Mouse (Mus musculus) lung, postnatal 0 days (tissue): ENCODE data around the gene Islr. TPM values are rescaled to one million over a fixed set of nuclear protein-coding genes. Genes with fewer than 3 reads are reported as not detected.

Experiments
- ATAC-seq: fragments of 200-750 bp; cut with Nextera tagmentation; 2 replicates; pipeline ENCODE4 v1.8.0; 2017; ENCODE audit warnings: moderate library complexity
- DNase-seq: peaks from one replicate; pipeline ENCODE4 v3.0.0-alpha.2; 2016; ENCODE audit warnings: low spot score
- H3K27ac ChIP-seq: fragments of 300-500 bp; sonication (generic); 2 replicates; pipeline ENCODE4 v1.5.1; 2014; ENCODE audit warnings: antibody characterized with exemption, mild to moderate bottlenecking, low read length, mixed read lengths
- H3K27me3 ChIP-seq: fragments of 300-500 bp; sonication (generic); replicated peaks from 2 replicates; pipeline ENCODE4 v1.6.1; 2014; ENCODE audit warnings: low read length, mixed read lengths; ENCODE audit not compliant: insufficient read depth
- H3K36me3 ChIP-seq: fragments of 300-500 bp; sonication (generic); 2 replicates; pipeline ENCODE4 v1.6.1; 2014; ENCODE audit warnings: low read length, mixed read lengths; ENCODE audit not compliant: insufficient read depth
- H3K4me1 ChIP-seq: fragments of 300-500 bp; sonication (generic); 2 replicates; pipeline ENCODE4 v1.6.1; 2014; ENCODE audit warnings: antibody characterized with exemption, low read depth, low read length, mixed read lengths; ENCODE audit not compliant: insufficient read depth
- H3K4me2 ChIP-seq: fragments of 300-500 bp; sonication (generic); replicated peaks from 2 replicates; pipeline ENCODE4 v1.6.1; 2014; ENCODE audit warnings: low read depth, mild to moderate bottlenecking, low read length, moderate library complexity, mixed read lengths
- H3K4me3 ChIP-seq: fragments of 300-500 bp; sonication (generic); 2 replicates; pipeline ENCODE4 v1.5.1; 2014; ENCODE audit warnings: low read depth, low read length
- H3K9ac ChIP-seq: fragments of 300-500 bp; sonication (generic); replicated peaks from 2 replicates; pipeline ENCODE4 v1.6.1; 2014; ENCODE audit warnings: low read depth, mild to moderate bottlenecking
- H3K9me3 ChIP-seq: fragments of 300-500 bp; sonication (generic); 2 replicates; pipeline ENCODE4 v1.6.1; 2016; ENCODE audit warnings: low read length, mixed read lengths
- CTCF ChIP-seq: IDR thresholded peaks from 2 replicates; pipeline ENCODE4 v1.5.1; 2016; ENCODE audit warnings: antibody characterized with exemption, mild to moderate bottlenecking
- EP300 ChIP-seq: IDR thresholded peaks from 2 replicates; pipeline ENCODE4 v1.6.1; 2016; ENCODE audit warnings: antibody characterized with exemption, mild to moderate bottlenecking, control low read depth
- WGBS: fragments of 180-500 bp; shearing (Covaris S2); extraction: QIAGEN DNeasy Blood & Tissue Kit; methylation state at CpG from one replicate; pipeline ENCODE4 v1.1.7; 2014; 5-methylcytosine and 5-hydroxymethylcytosine counted together
- polyA plus RNA-seq: library from polyadenylated mRNA; unstranded; fragments of >200 nt; fragmentation: Nextera tagmentation; extraction: Ambion mirVana; gene quantifications from 2 replicates; pipeline ENCODE4 v1.2.1, GENCODE M21; 2015

Islr gene
- polyA plus RNA-seq, 1 experiment from 2014 or later = 21.6 TPM

- WGBS = 63% methylated on average over 2 of the region's 2 CpGs
- Histone ChIP-seq H3K9me3 (no peaks in the 10 kb centered on the region), H3K4me2 (no peak overlapping the region), H3K27ac (no peak overlapping the region), H3K4me3 (no peak overlapping the region), H3K27me3 (no peaks in the 10 kb centered on the region), H3K4me1 (no peaks in the 10 kb centered on the region), H3K9ac (no peak overlapping the region), H3K36me3 (no peaks in the 10 kb centered on the region)
- no peak for TF ChIP-seq CTCF
- no peak for TF ChIP-seq EP300
- DNase-seq (no peak), ATAC-seq (no peak)
Measured at GRCm38 (mm10) chr9:58172863-58173262, 31.2 kb downstream of the Islr start.

- H3K27me3 ChIP-seq = no peaks in the 10 kb centered on the region
- no peak overlapping the region for H3K9ac ChIP-seq
- H3K4me1 ChIP-seq = no peaks in the 10 kb centered on the region
- no peak for ATAC-seq
- TF ChIP-seq EP300 = no peak
- no peak for TF ChIP-seq CTCF
- no peak overlapping the region for H3K4me3 ChIP-seq
- H3K27ac ChIP-seq = no peak overlapping the region
- no peaks in the 10 kb centered on the region for H3K9me3 ChIP-seq
- whole genome bisulfite sequencing = 81% methylated on average over 6 of the region's 6 CpGs
- no peak overlapping the region for H3K4me2 ChIP-seq
- H3K36me3 ChIP-seq = no peaks in the 10 kb centered on the region
- no peak for DNase-seq
Measured at GRCm38 (mm10) chr9:58169426-58169825, 34.7 kb downstream of the Islr start.

GRCm38 (mm10) chr9:58168880-58169279 lies 35.2 kb downstream of the Islr start:
- Histone ChIP-seq H3K9me3 (no peaks in the 10 kb centered on the region), H3K36me3 (no peaks in the 10 kb centered on the region), H3K4me2 (no peak overlapping the region), H3K9ac (no peak overlapping the region), H3K4me3 (no peak overlapping the region), H3K27ac (no peak overlapping the region), H3K4me1 (no peaks in the 10 kb centered on the region), H3K27me3 (no peaks in the 10 kb centered on the region)
- DNase-seq = no peak
- no peak for TF ChIP-seq EP300
- no peak for TF ChIP-seq CTCF
- WGBS = 72% methylated on average over 3 of the region's 3 CpGs
- ATAC-seq = no peak

GRCm38 (mm10) chr9:58165779-58166178 lies 38.3 kb downstream of the Islr start:
- Histone ChIP-seq H3K36me3 (no peaks in the 10 kb centered on the region), H3K9me3 (no peaks in the 10 kb centered on the region), H3K27me3 (no peaks in the 10 kb centered on the region), H3K4me3 (no peak overlapping the region), H3K9ac (no peak overlapping the region), H3K27ac (no peak overlapping the region), H3K4me1 (no peaks in the 10 kb centered on the region), H3K4me2 (no peak overlapping the region)
- 81% methylated on average over 1 of the region's 1 CpGs for WGBS
- TF ChIP-seq CTCF = no peak
- no peak for TF ChIP-seq EP300
- DNase-seq = no peak
- ATAC-seq = no peak

- WGBS = 76% methylated on average over 5 of the region's 5 CpGs
- no peak for DNase-seq
- H3K9me3 ChIP-seq = no peaks in the 10 kb centered on the region
- TF ChIP-seq EP300 = no peak
- TF ChIP-seq CTCF = no peak
- H3K27ac ChIP-seq = no peak overlapping the region
- H3K9ac ChIP-seq = no peak overlapping the region
- no peak for ATAC-seq
- no peaks in the 10 kb centered on the region for H3K27me3 ChIP-seq
- no peak overlapping the region for H3K4me2 ChIP-seq
- H3K4me1 ChIP-seq = 0 out of 2 replicates have a peak, but pooled peaks cover 4% of the 10 kb centered on the region
- no peaks in the 10 kb centered on the region for H3K36me3 ChIP-seq
- no peak overlapping the region for H3K4me3 ChIP-seq
Measured at GRCm38 (mm10) chr9:58163146-58163545, 41.0 kb downstream of the Islr start.

- Histone ChIP-seq H3K4me2 (no peak overlapping the region), H3K27ac (no peak overlapping the region), H3K36me3 (no peaks in the 10 kb centered on the region), H3K4me1 (0 out of 2 replicates have a peak, but pooled peaks cover 5% of the 10 kb centered on the region), H3K9me3 (no peaks in the 10 kb centered on the region), H3K27me3 (no peaks in the 10 kb centered on the region), H3K4me3 (no peak overlapping the region), H3K9ac (no peak overlapping the region)
- ATAC-seq (no peak), DNase-seq (no peak)
- 87% methylated on average over 3 of the region's 3 CpGs for WGBS
- TF ChIP-seq EP300 (no peak), CTCF (no peak)
Measured at GRCm38 (mm10) chr9:58162173-58162572, 41.9 kb downstream of the Islr start.

GRCm38 (mm10) chr9:58160315-58160714 lies 43.8 kb downstream of the Islr start:
- Histone ChIP-seq H3K4me2 (no peak overlapping the region), H3K4me3 (no peak overlapping the region), H3K27ac (no peak overlapping the region), H3K27me3 (no peaks in the 10 kb centered on the region), H3K4me1 (peaks cover 5% of the 10 kb centered on the region; the same call in 1 of the 2 replicates), H3K9ac (no peak overlapping the region), H3K36me3 (no peaks in the 10 kb centered on the region), H3K9me3 (no peaks in the 10 kb centered on the region)
- DNase-seq = no peak
- WGBS = 61% methylated on average over 5 of the region's 5 CpGs
- no peak for ATAC-seq
- no peak for TF ChIP-seq EP300
- no peak for TF ChIP-seq CTCF
